Mouse (Mus musculus): Measurements from ENCODE around the gene Gm21708. TPM values are rescaled to one million over a fixed set of nuclear protein-coding genes. Genes with fewer than 3 reads are reported as not detected.

Gm21708 gene
- not detected for polyA plus RNA-seq (2017; shearing (Covaris generic))

GRCm38 (mm10) chrY:3410067-3410466, at the start of gene Gm21708, which contains the start of gene Gm21704:
Gm21708 (minus strand) TSS chrY:3410167.
Gm21704 (minus strand) TSS chrY:3410167.

Other genes with a start within 250 kb of the Gm21708 start
- not detected for gene Gm21677, start 103.7 kb downstream of the Gm21708 start, polyA plus RNA-seq (2017; shearing (Covaris generic))
- not detected for gene Gm21693, start 64.8 kb downstream of the Gm21708 start, polyA plus RNA-seq (2017; shearing (Covaris generic))
- gene Gm21704, start within 50 bp of the Gm21708 start, polyA plus RNA-seq (2017; shearing (Covaris generic)): not detected

Measured in inflammation-experienced regulatory T-cells, adult 16 weeks (primary cell).